Mouse (Mus musculus): ENCODE measurements around the gene Apon. TPM values are rescaled to one million over a fixed set of nuclear protein-coding genes. Genes with fewer than 3 reads are reported as not detected.
A peak's percentile ranks its signal among the peaks of the same experiment; 100 is the strongest.

Apon gene
- not detected in 2 replicates for polyA plus RNA-seq (2015; fragmentation: Nextera tagmentation; extraction: Ambion mirVana)

DNA sequence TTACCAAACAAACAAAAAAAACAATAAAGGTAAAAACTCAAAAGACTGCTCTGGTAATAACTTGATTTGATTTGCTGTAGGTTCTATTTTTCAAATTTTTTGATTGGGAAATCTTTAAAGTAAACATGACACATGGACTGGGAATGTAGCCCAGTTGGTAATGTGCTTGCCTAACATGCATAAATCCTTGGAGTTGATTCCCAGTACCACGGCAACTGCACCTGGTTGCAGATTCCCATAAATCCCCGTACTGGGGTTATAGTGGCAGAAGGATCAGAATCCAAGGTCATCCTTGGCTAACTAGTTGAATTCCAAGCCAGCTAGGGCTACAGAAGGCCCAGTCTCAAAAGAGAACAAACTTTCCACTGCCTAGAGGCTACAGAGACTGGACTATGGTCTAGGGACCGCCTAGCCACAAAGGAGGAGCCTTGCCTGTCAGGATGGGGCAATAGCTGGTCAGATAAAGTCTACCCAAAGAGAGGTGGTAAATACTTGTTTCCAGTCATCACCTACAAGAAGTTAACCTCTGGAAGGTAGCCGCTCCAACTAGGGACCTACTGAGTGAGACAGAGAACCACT lies at the start of gene Apon:
Gene Apon (plus strand): TSS at position 420 of the 579 bp plus-strand sequence.
- H3K27me3 ChIP-seq (replicated peaks; ENCODE audit: control insufficient read depth, insufficient read depth, low read length): no peaks in the 10 kb centered on the region
- peaks cover 11% of the 10 kb centered on the region; the same call in 1 of the 2 replicates for H3K36me3 ChIP-seq (ENCODE audit: control insufficient read depth, insufficient read depth)
- ATAC-seq: no peak
- H3K4me2 ChIP-seq (ENCODE audit: low read length): no peak within 1 kb of the TSS
- no peaks in the 10 kb centered on the region for H3K9me3 ChIP-seq (ENCODE audit: control insufficient read depth, low read length)
- 80% methylated on average over 4 of the region's 4 CpGs for WGBS
- no peaks in the 10 kb centered on the region for H3K4me1 ChIP-seq (replicated peaks; ENCODE audit: control insufficient read depth, insufficient read depth, low read length)
- no peak within 1 kb of the TSS for H3K27ac ChIP-seq (ENCODE audit: low read length)
- H3K4me3 ChIP-seq (replicated peaks; ENCODE audit: low read length): no peak within 1 kb of the TSS
- H3K9ac ChIP-seq (replicated peaks; ENCODE audit: low read depth, low read length): no peak within 1 kb of the TSS

DNA sequence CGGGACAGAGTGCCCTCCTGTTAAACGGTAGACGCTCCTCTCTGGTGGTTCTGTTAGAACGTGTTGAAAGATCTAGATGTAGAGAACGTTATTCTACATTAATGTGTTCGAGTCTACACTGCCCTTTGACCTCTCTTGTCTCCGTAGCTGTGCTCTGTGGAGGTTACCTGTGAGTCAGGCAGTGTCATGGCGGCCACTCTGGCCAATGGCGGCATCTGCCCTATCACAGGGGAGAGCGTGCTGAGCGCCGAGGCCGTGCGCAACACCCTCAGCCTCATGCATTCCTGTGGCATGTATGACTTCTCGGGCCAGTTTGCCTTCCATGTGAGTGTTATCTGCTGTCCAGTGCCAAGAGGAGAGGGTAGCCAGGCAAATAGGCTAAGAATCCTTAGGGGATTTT lies 49.0 kb upstream of the Apon start:
- Histone ChIP-seq H3K36me3 (ENCODE audit: control insufficient read depth, insufficient read depth) (no peaks in the 10 kb centered on the region), H3K9me3 (ENCODE audit: control insufficient read depth, low read length) (no peaks in the 10 kb centered on the region), H3K9ac (replicated peaks; ENCODE audit: low read depth, low read length) (no peak overlapping the region), H3K4me1 (replicated peaks; ENCODE audit: control insufficient read depth, insufficient read depth, low read length) (no peaks in the 10 kb centered on the region), H3K27ac (ENCODE audit: low read length) (no peak overlapping the region), H3K4me3 (replicated peaks; ENCODE audit: low read length) (no peak overlapping the region), H3K27me3 (replicated peaks; ENCODE audit: control insufficient read depth, insufficient read depth, low read length) (no peaks in the 10 kb centered on the region), H3K4me2 (ENCODE audit: low read length) (no peak overlapping the region)
- 91% methylated on average over 15 of the region's 15 CpGs for WGBS
- ATAC-seq: no peak

DNA sequence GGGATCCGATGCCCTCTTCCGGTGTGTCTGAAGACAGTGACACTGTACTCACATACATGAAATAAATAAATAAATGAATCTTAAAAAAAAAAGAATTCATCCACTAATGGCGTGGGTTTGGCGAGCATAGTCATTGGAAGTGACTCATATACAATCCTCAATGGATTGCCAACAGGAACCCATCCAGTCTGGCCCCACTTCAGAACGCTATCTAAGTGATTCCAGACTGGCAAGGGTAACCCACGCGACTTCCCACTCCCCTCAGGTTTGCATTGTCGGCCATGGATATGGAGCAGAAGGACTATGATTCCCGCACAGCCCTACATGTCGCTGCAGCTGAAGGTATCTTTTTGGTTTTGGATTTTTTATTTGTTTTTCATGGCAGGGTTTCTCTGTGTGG lies 45.6 kb upstream of the Apon start:
- no peak for ATAC-seq
- Histone ChIP-seq H3K9me3 (ENCODE audit: control insufficient read depth, low read length) (no peaks in the 10 kb centered on the region), H3K4me1 (replicated peaks; ENCODE audit: control insufficient read depth, insufficient read depth, low read length) (peaks cover 11% of the 10 kb centered on the region), H3K4me3 (replicated peaks; ENCODE audit: low read length) (no peak overlapping the region), H3K36me3 (ENCODE audit: control insufficient read depth, insufficient read depth) (no peaks in the 10 kb centered on the region), H3K27me3 (replicated peaks; ENCODE audit: control insufficient read depth, insufficient read depth, low read length) (no peaks in the 10 kb centered on the region), H3K27ac (ENCODE audit: low read length) (no peak overlapping the region), H3K9ac (replicated peaks; ENCODE audit: low read depth, low read length) (no peak overlapping the region), H3K4me2 (ENCODE audit: low read length) (no peak overlapping the region)
- 93% methylated on average over 10 of the region's 10 CpGs for WGBS

DNA sequence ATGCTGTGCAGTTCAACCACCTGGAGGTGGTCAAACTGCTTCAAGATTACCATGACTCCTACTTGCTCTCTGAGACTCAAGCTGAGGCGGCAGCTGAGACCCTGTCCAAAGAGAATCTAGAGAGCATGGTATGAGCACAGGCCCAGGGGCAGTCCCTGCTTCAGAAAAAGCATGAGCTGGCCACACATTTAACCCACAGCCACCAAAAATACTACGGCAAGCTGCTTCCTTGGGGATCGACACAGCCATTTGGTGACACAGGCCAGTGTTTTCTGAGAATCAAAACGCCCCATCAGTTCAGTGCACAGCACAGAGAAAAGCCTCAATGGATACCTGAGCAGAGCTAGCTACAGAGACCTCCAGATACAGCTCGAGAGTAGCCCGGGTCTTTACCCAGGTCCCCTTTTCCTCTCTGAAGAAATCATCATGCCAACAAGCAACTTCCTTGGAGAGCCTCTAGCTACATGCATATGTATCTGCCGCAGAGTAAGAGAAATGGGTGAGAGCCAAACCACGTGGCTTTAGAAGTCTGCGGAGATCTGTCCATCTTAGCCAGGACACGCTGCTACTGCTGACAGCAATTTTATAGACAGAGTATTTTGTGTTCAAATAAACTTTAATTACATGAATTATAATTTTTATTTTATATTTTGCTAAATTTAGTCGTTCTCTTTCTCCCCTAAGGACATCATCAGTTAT lies 44.4 kb upstream of the Apon start:
- H3K36me3 ChIP-seq (ENCODE audit: control insufficient read depth, insufficient read depth): no peaks in the 10 kb centered on the region
- H3K9me3 ChIP-seq (ENCODE audit: control insufficient read depth, low read length): no peaks in the 10 kb centered on the region
- peaks cover 11% of the 10 kb centered on the region for H3K4me1 ChIP-seq (replicated peaks; ENCODE audit: control insufficient read depth, insufficient read depth, low read length)
- no peak overlapping the region for H3K27ac ChIP-seq (ENCODE audit: low read length)
- H3K4me2 ChIP-seq (ENCODE audit: low read length): no peak overlapping the region
- H3K9ac ChIP-seq (replicated peaks; ENCODE audit: low read depth, low read length): no peak overlapping the region
- 97% methylated on average over 11 of the region's 11 CpGs for WGBS
- H3K4me3 ChIP-seq (replicated peaks; ENCODE audit: low read length): no peak overlapping the region
- H3K27me3 ChIP-seq (replicated peaks; ENCODE audit: control insufficient read depth, insufficient read depth, low read length): 0 out of 2 replicates have a peak, but pooled peaks cover 2% of the 10 kb centered on the region
- ATAC-seq: no peak

DNA sequence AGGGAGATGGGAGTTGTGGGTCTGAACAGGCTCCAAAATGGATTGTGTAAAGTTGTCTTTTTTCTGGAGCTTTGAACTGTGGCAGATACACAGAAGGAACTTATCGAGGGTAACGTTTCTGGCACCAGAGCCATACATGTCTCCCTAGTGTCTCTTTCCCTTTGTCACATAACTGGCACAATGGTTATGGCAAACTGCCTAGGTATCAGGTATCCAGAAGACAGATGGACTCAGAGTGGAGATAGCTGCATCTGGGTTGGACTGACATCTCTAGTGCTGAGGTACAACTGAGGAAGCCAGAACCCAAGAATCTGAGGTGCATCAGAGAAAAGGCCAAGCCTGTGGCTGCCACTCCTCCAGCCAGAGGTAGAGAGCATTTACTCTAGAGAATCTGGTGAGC lies 43.8 kb upstream of the Apon start:
- no peak overlapping the region for H3K4me2 ChIP-seq (ENCODE audit: low read length)
- H3K27ac ChIP-seq (ENCODE audit: low read length): no peak overlapping the region
- no peaks in the 10 kb centered on the region for H3K36me3 ChIP-seq (ENCODE audit: control insufficient read depth, insufficient read depth)
- H3K9ac ChIP-seq (replicated peaks; ENCODE audit: low read depth, low read length): no peak overlapping the region
- ATAC-seq: no peak
- peaks cover 11% of the 10 kb centered on the region for H3K4me1 ChIP-seq (replicated peaks; ENCODE audit: control insufficient read depth, insufficient read depth, low read length)
- H3K27me3 ChIP-seq (replicated peaks; ENCODE audit: control insufficient read depth, insufficient read depth, low read length): 0 out of 2 replicates have a peak, but pooled peaks cover 4% of the 10 kb centered on the region
- WGBS: 88% methylated on average over 2 of the region's 2 CpGs
- H3K4me3 ChIP-seq (replicated peaks; ENCODE audit: low read length): no peak overlapping the region
- no peaks in the 10 kb centered on the region for H3K9me3 ChIP-seq (ENCODE audit: control insufficient read depth, low read length)

DNA sequence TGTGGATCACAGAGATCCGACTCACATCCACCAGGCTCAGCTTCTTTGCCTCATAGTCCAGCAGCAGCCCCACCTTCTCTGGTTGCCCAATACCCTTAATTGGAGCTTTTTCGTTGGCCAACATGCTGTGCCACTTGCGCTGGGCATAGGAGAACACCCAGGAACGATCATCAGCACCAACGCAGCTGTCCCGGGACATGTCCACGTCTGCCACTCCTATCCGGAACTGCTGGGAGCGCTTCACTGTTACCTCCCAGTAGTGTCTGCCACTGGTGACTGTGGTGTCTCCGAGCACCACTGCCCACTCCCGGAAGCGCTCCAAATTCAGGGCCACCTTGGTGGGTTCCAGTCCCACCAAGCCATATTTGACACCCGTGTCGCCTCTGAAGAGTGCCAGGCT lies 42.9 kb upstream of the Apon start:
- H3K9me3 ChIP-seq (ENCODE audit: control insufficient read depth, low read length): no peaks in the 10 kb centered on the region
- 28% methylated on average over 14 of the region's 14 CpGs for WGBS
- ATAC-seq: 0 out of 2 replicates have a peak, but pooled peaks have one; percentile 6

DNA sequence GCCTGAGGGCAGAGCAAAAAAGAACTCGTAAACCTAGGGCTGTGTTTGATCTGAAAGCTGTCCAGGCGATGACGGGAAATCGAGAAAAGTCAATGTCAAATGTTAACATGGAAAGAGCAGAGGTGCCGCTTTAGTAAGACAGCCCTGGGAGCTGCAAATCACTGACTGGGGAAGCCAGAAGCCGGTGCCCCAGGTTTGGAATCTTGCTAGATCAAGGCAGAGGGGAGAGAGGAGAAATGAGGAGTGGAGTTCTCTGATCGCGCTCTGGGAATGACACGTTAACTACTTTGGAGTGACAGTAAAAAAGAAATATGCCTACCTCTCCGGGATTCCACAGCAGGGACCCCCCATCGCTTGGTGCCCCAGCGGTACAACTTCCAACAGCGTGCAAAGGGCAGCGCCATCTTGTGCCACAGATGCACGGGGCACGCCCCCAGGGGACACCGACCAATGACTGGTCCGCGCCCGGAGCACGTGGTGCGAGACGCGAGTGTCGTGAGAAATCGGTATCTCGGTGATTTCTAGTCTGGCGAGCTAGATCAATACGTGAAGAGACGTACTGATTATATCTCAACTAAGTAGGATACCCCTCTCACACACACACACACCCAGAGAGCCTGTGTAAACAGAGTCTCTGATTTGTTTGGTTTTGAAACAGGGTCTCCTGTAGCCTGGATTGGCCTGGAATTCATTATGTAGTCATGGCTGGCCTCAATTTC lies 42.3 kb upstream of the Apon start, which contains the start of gene Spryd4:
Gene Spryd4 (minus strand): TSS at position 418 of the 719 bp plus-strand sequence.
- peak within 1 kb of the TSS; percentile 66 for H3K4me3 ChIP-seq (replicated peaks; ENCODE audit: low read length)
- peak within 1 kb of the TSS; percentile 90 for H3K4me2 ChIP-seq (ENCODE audit: low read length)
- H3K27me3 ChIP-seq (replicated peaks; ENCODE audit: control insufficient read depth, insufficient read depth, low read length): 0 out of 2 replicates have a peak, but pooled peaks cover 4% of the 10 kb centered on the region
- H3K27ac ChIP-seq (ENCODE audit: low read length): peak within 1 kb of the TSS; percentile 45; the same call in 1 of the 2 replicates
- H3K9me3 ChIP-seq (ENCODE audit: control insufficient read depth, low read length): no peaks in the 10 kb centered on the region
- ATAC-seq: peak; percentile 99
- peaks cover 11% of the 10 kb centered on the region for H3K4me1 ChIP-seq (replicated peaks; ENCODE audit: control insufficient read depth, insufficient read depth, low read length)
- no peaks in the 10 kb centered on the region for H3K36me3 ChIP-seq (ENCODE audit: control insufficient read depth, insufficient read depth)
- peak within 1 kb of the TSS; percentile 67 for H3K9ac ChIP-seq (replicated peaks; ENCODE audit: low read depth, low read length)
- WGBS: under 1% methylated on average over 30 of the region's 30 CpGs

More for the DNA sequence above, 42.9 kb upstream of the Apon start:
- Histone ChIP-seq H3K27ac (ENCODE audit: low read length) (no peak overlapping the region), H3K36me3 (ENCODE audit: control insufficient read depth, insufficient read depth) (no peaks in the 10 kb centered on the region), H3K27me3 (replicated peaks; ENCODE audit: control insufficient read depth, insufficient read depth, low read length) (0 out of 2 replicates have a peak, but pooled peaks cover 4% of the 10 kb centered on the region), H3K4me1 (replicated peaks; ENCODE audit: control insufficient read depth, insufficient read depth, low read length) (peaks cover 11% of the 10 kb centered on the region), H3K4me2 (ENCODE audit: low read length) (peak overlapping the region; percentile 90), H3K4me3 (replicated peaks; ENCODE audit: low read length) (peak overlapping the region; percentile 66), H3K9ac (replicated peaks; ENCODE audit: low read depth, low read length) (peak overlapping the region; percentile 67)

DNA sequence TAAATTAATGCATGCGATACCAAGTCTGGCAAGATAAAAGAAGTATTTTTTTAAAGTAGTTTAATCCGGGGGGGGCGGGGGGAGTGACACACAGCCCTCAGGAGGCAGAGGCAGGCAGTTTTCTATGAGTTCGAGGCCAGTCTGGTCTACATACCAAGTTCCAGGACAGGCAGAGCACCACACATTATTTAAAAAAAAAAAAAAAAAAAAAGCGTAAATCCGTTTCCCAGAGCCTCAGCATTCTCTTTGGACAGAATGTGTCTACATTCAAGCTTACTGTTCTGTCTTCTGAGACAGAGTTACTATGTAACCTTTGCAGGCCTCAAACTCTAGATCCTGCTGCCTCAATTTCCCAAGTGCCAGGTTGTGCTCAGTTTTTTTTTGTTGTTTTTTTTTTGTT lies 41.7 kb upstream of the Apon start:
- Histone ChIP-seq H3K27ac (ENCODE audit: low read length) (peak overlapping the region; percentile 45; the same call in 1 of the 2 replicates), H3K27me3 (replicated peaks; ENCODE audit: control insufficient read depth, insufficient read depth, low read length) (0 out of 2 replicates have a peak, but pooled peaks cover 4% of the 10 kb centered on the region), H3K4me2 (ENCODE audit: low read length) (peak overlapping the region; percentile 90), H3K36me3 (ENCODE audit: control insufficient read depth, insufficient read depth) (no peaks in the 10 kb centered on the region), H3K4me3 (replicated peaks; ENCODE audit: low read length) (peak overlapping the region; percentile 66), H3K9me3 (ENCODE audit: control insufficient read depth, low read length) (no peaks in the 10 kb centered on the region), H3K4me1 (replicated peaks; ENCODE audit: control insufficient read depth, insufficient read depth, low read length) (peaks cover 11% of the 10 kb centered on the region), H3K9ac (replicated peaks; ENCODE audit: low read depth, low read length) (peak overlapping the region; percentile 67; the same call in 1 of the 2 replicates)
- ATAC-seq: no peak
- WGBS: 52% methylated on average over 6 of the region's 6 CpGs

DNA sequence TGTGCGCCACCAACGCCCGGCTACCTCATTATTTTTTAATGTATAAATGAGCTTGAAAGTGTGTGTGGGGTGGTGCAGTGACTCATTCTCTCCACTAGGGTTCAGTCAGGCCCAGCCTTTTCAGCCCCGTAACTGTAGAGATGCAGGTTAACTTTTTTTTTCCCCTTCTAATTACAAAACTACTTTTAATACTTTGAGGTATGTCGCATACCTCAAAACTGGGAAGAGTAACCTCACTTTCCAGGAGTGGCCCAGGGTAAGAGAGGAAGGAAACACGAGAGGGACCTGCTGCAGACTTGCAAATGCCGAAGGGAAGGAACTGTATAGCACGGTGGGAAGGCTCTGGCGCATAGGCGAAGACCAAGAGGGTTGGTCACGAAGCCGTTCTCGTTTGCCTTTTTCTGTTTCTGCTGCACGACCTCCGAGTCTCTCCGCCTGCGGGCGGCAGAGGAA lies 41.0 kb upstream of the Apon start:
- Histone ChIP-seq H3K36me3 (ENCODE audit: control insufficient read depth, insufficient read depth) (no peaks in the 10 kb centered on the region), H3K9me3 (ENCODE audit: control insufficient read depth, low read length) (no peaks in the 10 kb centered on the region), H3K4me3 (replicated peaks; ENCODE audit: low read length) (peak overlapping the region; percentile 1; the same call in 1 of the 2 replicates), H3K4me1 (replicated peaks; ENCODE audit: control insufficient read depth, insufficient read depth, low read length) (peaks cover 11% of the 10 kb centered on the region), H3K4me2 (ENCODE audit: low read length) (peak overlapping the region; percentile 49), H3K27ac (ENCODE audit: low read length) (no peak overlapping the region), H3K27me3 (replicated peaks; ENCODE audit: control insufficient read depth, insufficient read depth, low read length) (0 out of 2 replicates have a peak, but pooled peaks cover 4% of the 10 kb centered on the region), H3K9ac (replicated peaks; ENCODE audit: low read depth, low read length) (0 out of 2 replicates have a peak overlapping the region, but pooled peaks have one; percentile 10)
- no peak for ATAC-seq
- WGBS: under 1% methylated on average over 18 of the region's 18 CpGs

Data from forebrain, embryonic 16.5 days (tissue).